Mouse (Mus musculus): ENCODE measurements at regions not wholly inside any gene's neighbourhood (a gene's known extent, or its start where the extent isn't known, plus 50 kb on each side); places are given as distances from the start of the nearest gene placed in this dataset.

DNA sequence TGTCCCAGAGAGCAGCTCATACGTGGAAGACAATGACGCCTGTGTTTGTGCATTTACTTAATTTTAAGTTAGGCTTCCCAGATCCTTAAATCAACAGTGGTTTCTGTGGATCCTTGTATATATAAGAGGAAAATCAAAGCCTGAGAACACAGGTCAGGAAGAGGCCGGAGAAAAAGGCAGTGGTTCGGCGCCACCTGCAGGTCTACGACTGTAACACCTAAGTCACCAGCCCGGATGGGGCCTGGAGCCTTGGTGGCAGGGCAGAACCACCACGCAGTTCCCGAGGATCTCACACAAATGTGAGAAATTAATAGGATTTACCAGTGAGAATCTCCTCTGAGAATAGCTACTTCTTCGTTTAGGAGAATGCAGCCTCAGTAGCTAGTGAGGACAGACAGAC is 62.9 kb upstream of the Zdhhc25 start:
- TF ChIP-seq CTCF (conservative IDR thresholded peaks at IDR 0.05; ENCODE audit: low read length) (peak; percentile 51), POU5F1 (IDR thresholded peaks at IDR 0.05; ENCODE audit: borderline replicate concordance, low read length) (no peak), NANOG (IDR thresholded peaks at IDR 0.05; ENCODE audit: borderline replicate concordance, low read length) (no peak)
